Mouse (Mus musculus) heart, embryonic 16.5 days (tissue): ENCODE data around the gene Emc3. TPM values are rescaled to one million over a fixed set of nuclear protein-coding genes. Genes with fewer than 3 reads are reported as not detected.
A peak's percentile ranks its signal among the peaks of the same experiment; 100 is the strongest.

Source experiments
- ATAC-seq: fragments of 200-750 bp; cut with Nextera tagmentation; replicated peaks from 2 replicates; pipeline ENCODE4 v1.8.0; 2017; ENCODE audit warnings: moderate number of reproducible peaks; ENCODE audit not compliant: insufficient read depth, low FRiP score; ENCODE audit errors: extremely low read depth
- H3K27ac ChIP-seq: fragments of 300-500 bp; sonication (generic); 2 replicates; pipeline ENCODE4 v1.5.1; 2014; ENCODE audit warnings: mild to moderate bottlenecking, low read length, control low read depth, moderate library complexity
- H3K27me3 ChIP-seq: fragments of 300-500 bp; sonication (generic); 2 replicates; pipeline ENCODE4 v1.6.1; 2014; ENCODE audit warnings: low read length, mixed read lengths; ENCODE audit not compliant: control insufficient read depth, insufficient read depth
- H3K36me3 ChIP-seq: fragments of 300-500 bp; sonication (generic); 2 replicates; pipeline ENCODE4 v1.6.1; 2014; ENCODE audit not compliant: control insufficient read depth, insufficient read depth
- H3K4me1 ChIP-seq: fragments of 300-500 bp; sonication (generic); 2 replicates; pipeline ENCODE4 v1.6.1; 2014; ENCODE audit warnings: low read length, mixed read lengths; ENCODE audit not compliant: control insufficient read depth, insufficient read depth
- H3K4me2 ChIP-seq: fragments of 300-500 bp; sonication (generic); 2 replicates; pipeline ENCODE4 v1.6.1; 2014; ENCODE audit warnings: low read depth, mild to moderate bottlenecking, control low read depth, low read length
- H3K4me3 ChIP-seq: fragments of 300-500 bp; sonication (generic); 2 replicates; pipeline ENCODE4 v1.5.1; 2014; ENCODE audit warnings: mild to moderate bottlenecking, control low read depth, low read length
- H3K9ac ChIP-seq: fragments of 300-500 bp; sonication (generic); 2 replicates; pipeline ENCODE4 v1.6.1; 2014; ENCODE audit warnings: low read length, control low read depth
- H3K9me3 ChIP-seq: fragments of 300-500 bp; sonication (generic); replicated peaks from 2 replicates; pipeline ENCODE4 v1.6.1; 2016; ENCODE audit warnings: low read length; ENCODE audit not compliant: control insufficient read depth
- WGBS: fragments of 180-500 bp; shearing (Covaris S2); extraction: QIAGEN DNeasy Blood & Tissue Kit; methylation state at CpG from one replicate; pipeline ENCODE4 v1.1.7; 2014; 5-methylcytosine and 5-hydroxymethylcytosine counted together
- microRNA-seq: library from miRNA; unstranded; fragments of <30 nt; microRNA quantifications from one replicate; pipeline ENCODE4, GENCODE M21; 2017
- polyA plus RNA-seq: library from polyadenylated mRNA; unstranded; fragments of >200 nt; fragmentation: Nextera tagmentation; extraction: Ambion mirVana; gene quantifications from 2 replicates; pipeline ENCODE4 v1.2.1, GENCODE M21; 2015

Emc3 gene
- polyA plus RNA-seq, 1 experiment from 2014 or later, result 94.5 TPM

- no peak for ATAC-seq
- H3K9ac ChIP-seq, result no peak overlapping the region
- no peaks in the 10 kb centered on the region for H3K36me3 ChIP-seq
- 68% methylated on average over 2 of the region's 2 CpGs for WGBS
- peaks cover 3% of the 10 kb centered on the region; the same call in 1 of the 2 replicates for H3K27me3 ChIP-seq
- H3K4me1 ChIP-seq, result peaks cover 19% of the 10 kb centered on the region
- H3K9me3 ChIP-seq, result no peaks in the 10 kb centered on the region
- no peak overlapping the region for H3K4me2 ChIP-seq
- no peak overlapping the region for H3K4me3 ChIP-seq
- no peak overlapping the region for H3K27ac ChIP-seq
Observed at GRCm38 (mm10) chr6:113473246-113473645, 58.2 kb downstream of the Emc3 start.

GRCm38 (mm10) chr6:113472061-113472460 is 59.4 kb downstream of the Emc3 start:
- H3K27ac ChIP-seq, result no peak overlapping the region; the same call in 1 of the 2 replicates
- H3K27me3 ChIP-seq, result peaks cover 3% of the 10 kb centered on the region; the same call in 1 of the 2 replicates
- peak overlapping the region; percentile 49 for H3K4me3 ChIP-seq
- ATAC-seq, result no peak
- peaks cover 19% of the 10 kb centered on the region for H3K4me1 ChIP-seq
- H3K9me3 ChIP-seq, result no peaks in the 10 kb centered on the region
- H3K36me3 ChIP-seq, result no peaks in the 10 kb centered on the region
- 68% methylated on average over 10 of the region's 10 CpGs for WGBS
- no peak overlapping the region; the same call in 1 of the 2 replicates for H3K9ac ChIP-seq
- peak overlapping the region; percentile 68 for H3K4me2 ChIP-seq

- Histone ChIP-seq H3K36me3 (no peaks in the 10 kb centered on the region), H3K9me3 (no peaks in the 10 kb centered on the region), H3K27ac (peak within 1 kb of the TSS; percentile 69), H3K9ac (peak within 1 kb of the TSS; percentile 76), H3K4me3 (peak within 1 kb of the TSS; percentile 49), H3K4me2 (peak within 1 kb of the TSS; percentile 68), H3K27me3 (peaks cover 3% of the 10 kb centered on the region; the same call in 1 of the 2 replicates), H3K4me1 (peaks cover 19% of the 10 kb centered on the region)
- ATAC-seq, result peak; percentile 66
- 16% methylated on average over 12 of the region's 12 CpGs for WGBS
Observed at GRCm38 (mm10) chr6:113471297-113471936, 60.0 kb downstream of the Emc3 start, which contains the start of gene Il17rc. TSS of gene Il17rc (plus strand) at chr6:113471427.

- H3K36me3 ChIP-seq, result no peaks in the 10 kb centered on the region
- H3K27ac ChIP-seq, result no peak overlapping the region
- H3K9me3 ChIP-seq, result no peaks in the 10 kb centered on the region
- H3K4me2 ChIP-seq, result peak overlapping the region; percentile 71
- peak; percentile 56 for ATAC-seq
- 2% methylated on average over 29 of the region's 31 CpGs for WGBS
- H3K4me3 ChIP-seq, result peak overlapping the region; percentile 46
- H3K4me1 ChIP-seq, result peaks cover 19% of the 10 kb centered on the region
- peak overlapping the region; percentile 55 for H3K9ac ChIP-seq
- peaks cover 3% of the 10 kb centered on the region for H3K27me3 ChIP-seq
Observed at GRCm38 (mm10) chr6:113469432-113469831, 62.0 kb downstream of the Emc3 start.

GRCm38 (mm10) chr6:113469021-113469420 is 62.4 kb downstream of the Emc3 start:
- H3K9ac ChIP-seq, result peak overlapping the region; percentile 55
- H3K9me3 ChIP-seq, result no peaks in the 10 kb centered on the region
- WGBS, result 6% methylated on average over 9 of the region's 9 CpGs
- H3K27ac ChIP-seq, result no peak overlapping the region
- H3K4me3 ChIP-seq, result peak overlapping the region; percentile 46
- peak overlapping the region; percentile 71 for H3K4me2 ChIP-seq
- H3K36me3 ChIP-seq, result no peaks in the 10 kb centered on the region
- peaks cover 3% of the 10 kb centered on the region for H3K27me3 ChIP-seq
- ATAC-seq, result peak; percentile 64
- H3K4me1 ChIP-seq, result peaks cover 19% of the 10 kb centered on the region

GRCm38 (mm10) chr6:113468512-113468911 is 62.9 kb downstream of the Emc3 start:
- H3K27me3 ChIP-seq, result peaks cover 3% of the 10 kb centered on the region
- 65% methylated on average over 3 of the region's 3 CpGs for WGBS
- H3K9me3 ChIP-seq, result no peaks in the 10 kb centered on the region
- no peaks in the 10 kb centered on the region for H3K36me3 ChIP-seq
- no peak overlapping the region for H3K9ac ChIP-seq
- ATAC-seq, result no peak
- no peak overlapping the region for H3K4me3 ChIP-seq
- H3K4me1 ChIP-seq, result peaks cover 19% of the 10 kb centered on the region
- H3K4me2 ChIP-seq, result no peak overlapping the region
- H3K27ac ChIP-seq, result no peak overlapping the region

- H3K27me3 ChIP-seq, result peaks cover 3% of the 10 kb centered on the region
- no peaks in the 10 kb centered on the region for H3K9me3 ChIP-seq
- peaks cover 4% of the 10 kb centered on the region; the same call in 1 of the 2 replicates for H3K4me1 ChIP-seq
- no peak for ATAC-seq
- WGBS, result 54% methylated on average over 5 of the region's 5 CpGs
- H3K27ac ChIP-seq, result no peak overlapping the region
- no peak overlapping the region for H3K4me2 ChIP-seq
- H3K36me3 ChIP-seq, result no peaks in the 10 kb centered on the region
- H3K4me3 ChIP-seq, result no peak overlapping the region
- H3K9ac ChIP-seq, result no peak overlapping the region
Observed at GRCm38 (mm10) chr6:113465602-113466001, 65.8 kb downstream of the Emc3 start.

Small RNA genes lying within 50 kb of the gene (microRNA-seq; reads per million reads assigned to microRNA genes)
- not detected for gene Gm23365

Other genes starting within 250 kb of the Emc3 start
- gene Cpne9, start 249.3 kb downstream of the Emc3 start, polyA plus RNA-seq, result 0.11 TPM in 1 of 2 replicates, not detected in the other
- gene Brpf1, start 224.5 kb downstream of the Emc3 start, polyA plus RNA-seq, result 11.6 and 12.3 TPM in 2 replicates
- 8.1 and 9.9 TPM in 2 replicates for gene Ogg1, start 204.7 kb downstream of the Emc3 start, polyA plus RNA-seq
- 117 and 122 TPM in 2 replicates for gene Camk1, start 187.7 kb downstream of the Emc3 start, polyA plus RNA-seq
- gene Tada3, start 153.8 kb downstream of the Emc3 start, polyA plus RNA-seq, result 40.3 and 41.1 TPM in 2 replicates
- gene Arpc4, start 153.5 kb downstream of the Emc3 start, polyA plus RNA-seq, result 250 and 261 TPM in 2 replicates
- 2.3 and 3.0 TPM in 2 replicates for gene Ttll3, start 142.4 kb downstream of the Emc3 start, polyA plus RNA-seq
- gene Rpusd3, start 112.3 kb downstream of the Emc3 start, polyA plus RNA-seq, result 14.2 and 15.0 TPM in 2 replicates
- gene Cidec, start 95.9 kb downstream of the Emc3 start, polyA plus RNA-seq, result 0.29 TPM in 1 of 2 replicates, not detected in the other
- gene Jagn1, start 89.1 kb downstream of the Emc3 start, polyA plus RNA-seq, result 64.5 and 65.2 TPM in 2 replicates
- gene Il17re, start 73.2 kb downstream of the Emc3 start, polyA plus RNA-seq, result 1.8 and 3.1 TPM in 2 replicates
- 15.5 and 16.1 TPM in 2 replicates for gene Il17rc, start 60.2 kb downstream of the Emc3 start, polyA plus RNA-seq
- gene Creld1, start 48.4 kb downstream of the Emc3 start, polyA plus RNA-seq, result 44.8 and 46.8 TPM in 2 replicates
- 0.26 and 0.29 TPM in 2 replicates for gene Prrt3, start 29.7 kb downstream of the Emc3 start, polyA plus RNA-seq
- gene Fancd2, start within 50 bp of the Emc3 start, polyA plus RNA-seq, result 8.3 and 8.4 TPM in 2 replicates
- 0.30 TPM in 1 of 2 replicates, not detected in the other for gene Fancd2os, start 69.1 kb upstream of the Emc3 start, polyA plus RNA-seq
- 164 and 178 TPM in 2 replicates for gene Brk1, start 73.1 kb upstream of the Emc3 start, polyA plus RNA-seq
- gene Vhl, start 92.3 kb upstream of the Emc3 start, polyA plus RNA-seq, result 28.8 and 29.4 TPM in 2 replicates
- gene Irak2, start 106.8 kb upstream of the Emc3 start, polyA plus RNA-seq, result 5.0 and 5.5 TPM in 2 replicates
- 0.49 and 0.74 TPM in 2 replicates for gene Tatdn2, start 165.4 kb upstream of the Emc3 start, polyA plus RNA-seq
- 0.17 and 0.30 TPM in 2 replicates for gene Ghrl, start 188.2 kb upstream of the Emc3 start, polyA plus RNA-seq
- gene Sec13, start 209.1 kb upstream of the Emc3 start, polyA plus RNA-seq, result 187 TPM in 2 replicates